Mouse (Mus musculus): Measurements from ENCODE around the gene Vmn1r214. TPM values are rescaled to one million over a fixed set of nuclear protein-coding genes. Genes with fewer than 3 reads are reported as not detected.

The Vmn1r214 gene
- polyA plus RNA-seq, 1 experiment from 2014 or later, result not detected

- H3K4me3 ChIP-seq (ENCODE audit: low read depth, low read length), result no peak overlapping the region
- H3K4me2 ChIP-seq, result no peak overlapping the region
- no peak for ATAC-seq (replicated peaks; ENCODE audit: insufficient number of reproducible peaks, low FRiP score, low TSS enrichment)
- H3K27ac ChIP-seq (ENCODE audit: low read depth, low read length), result no peak overlapping the region
- no peaks in the 10 kb centered on the region for H3K9me3 ChIP-seq (replicated peaks; ENCODE audit: control insufficient read depth, low read length)
- 78% methylated on average over 2 of the region's 2 CpGs for WGBS (ENCODE audit: insufficient replicate concordance)
- H3K27me3 ChIP-seq (ENCODE audit: control insufficient read depth, insufficient read depth, low read length), result no peaks in the 10 kb centered on the region
- no peak overlapping the region for H3K9ac ChIP-seq (ENCODE audit: low read depth, low read length)
- no peaks in the 10 kb centered on the region for H3K36me3 ChIP-seq (ENCODE audit: control insufficient read depth, insufficient read depth, low read length)
- H3K4me1 ChIP-seq (ENCODE audit: control insufficient read depth, insufficient read depth, low read length), result no peaks in the 10 kb centered on the region
Measured at GRCm38 (mm10) chr13:23069312-23069711, 39.1 kb downstream of the Vmn1r214 start.

Other genes starting within 250 kb of the Vmn1r214 start
- not detected in 2 replicates for gene Vmn1r209, start 220.7 kb upstream of the Vmn1r214 start, polyA plus RNA-seq (2014; fragmentation: Nextera tagmentation; extraction: Ambion mirVana)
- gene Vmn1r210, start 199.1 kb upstream of the Vmn1r214 start, polyA plus RNA-seq (2014; fragmentation: Nextera tagmentation; extraction: Ambion mirVana), result not detected in 2 replicates
- gene Vmn1r211, start 172.9 kb upstream of the Vmn1r214 start, polyA plus RNA-seq (2014; fragmentation: Nextera tagmentation; extraction: Ambion mirVana), result not detected in 2 replicates
- not detected in 2 replicates for gene Vmn1r212, start 146.2 kb upstream of the Vmn1r214 start, polyA plus RNA-seq (2014; fragmentation: Nextera tagmentation; extraction: Ambion mirVana)
- gene Vmn1r213, start 22.8 kb upstream of the Vmn1r214 start, polyA plus RNA-seq (2014; fragmentation: Nextera tagmentation; extraction: Ambion mirVana), result not detected in 2 replicates
- gene Vmn1r215, start 37.6 kb downstream of the Vmn1r214 start, polyA plus RNA-seq (2014; fragmentation: Nextera tagmentation; extraction: Ambion mirVana), result not detected in 2 replicates
- gene Vmn1r217, start 87.8 kb downstream of the Vmn1r214 start, polyA plus RNA-seq (2014; fragmentation: Nextera tagmentation; extraction: Ambion mirVana), result not detected in 2 replicates
- gene Vmn1r218, start 102.7 kb downstream of the Vmn1r214 start, polyA plus RNA-seq (2014; fragmentation: Nextera tagmentation; extraction: Ambion mirVana), result not detected in 2 replicates
- gene Vmn1r219, start 128.9 kb downstream of the Vmn1r214 start, polyA plus RNA-seq (2014; fragmentation: Nextera tagmentation; extraction: Ambion mirVana), result not detected in 2 replicates
- not detected in 2 replicates for gene Vmn1r220, start 157.6 kb downstream of the Vmn1r214 start, polyA plus RNA-seq (2014; fragmentation: Nextera tagmentation; extraction: Ambion mirVana)
- gene Vmn1r221, start 183.7 kb downstream of the Vmn1r214 start, polyA plus RNA-seq (2014; fragmentation: Nextera tagmentation; extraction: Ambion mirVana), result not detected in 2 replicates
- gene Vmn1r222, start 205.5 kb downstream of the Vmn1r214 start, polyA plus RNA-seq (2014; fragmentation: Nextera tagmentation; extraction: Ambion mirVana), result not detected in 2 replicates
- gene Vmn1r223, start 216.7 kb downstream of the Vmn1r214 start, polyA plus RNA-seq (2014; fragmentation: Nextera tagmentation; extraction: Ambion mirVana), result not detected in 2 replicates